In genomic region chr5:147589814-147590213, GRCm38 (mm10) we compare ENCODE assay signal across 9 mouse cellular contexts.
DNase-seq lines count a peak whose midpoint lies in the region; ATAC-seq and TF ChIP-seq lines count a peak whose summit lies in the region.
"Had no signal": no experiment of that assay in that cellular context is flagged by ENCODE, and none has a peak within 500 bp of the region (broad histone marks: within the 10 kb centered on the region; RNA-seq: fewer than 3 reads in every experiment).

No protein-coding gene starts in this region.

- no peaks in the 10 kb centered on the region for H3K4me1 ChIP-seq in lung, postnatal 0 days (ENCODE audit: insufficient read depth, low read depth, low read length)
- no peaks in the 10 kb centered on the region for H3K4me1 ChIP-seq in midbrain, embryonic 14.5 days (ENCODE audit: control insufficient read depth, insufficient read depth, low read length)
- H3K4me1 ChIP-seq: limb, embryonic 12.5 days had no signal

- no peak overlapping the region for H3K4me3 ChIP-seq in lung, postnatal 0 days (ENCODE audit: low read depth, low read length)
- H3K4me3 ChIP-seq in midbrain, embryonic 14.5 days (replicated peaks; ENCODE audit: low read depth, low read length) = no peak overlapping the region
- H3K4me3 ChIP-seq: limb, embryonic 12.5 days had no signal

- no peak overlapping the region for H3K9ac ChIP-seq in lung, postnatal 0 days (replicated peaks; ENCODE audit: low read depth)
- H3K9ac ChIP-seq in midbrain, embryonic 14.5 days (replicated peaks; ENCODE audit: low read length) = no peak overlapping the region
- H3K9ac ChIP-seq: limb, embryonic 12.5 days had no signal

- H3K27me3 ChIP-seq in lung, postnatal 0 days (replicated peaks; ENCODE audit: insufficient read depth, low read length) = no peaks in the 10 kb centered on the region
- H3K27me3 ChIP-seq in midbrain, embryonic 14.5 days (ENCODE audit: control insufficient read depth, insufficient read depth, low read length) = no peaks in the 10 kb centered on the region
- H3K27me3 ChIP-seq: limb, embryonic 12.5 days had no signal

- WGBS in lung, postnatal 0 days = 36% methylated on average over 12 of the region's 12 CpGs
- WGBS in midbrain, embryonic 14.5 days = 65% methylated on average over 12 of the region's 12 CpGs

- no peak; the same call in 1 of the 2 replicates for TF ChIP-seq CTCF in lung, postnatal 0 days (IDR thresholded peaks at IDR 0.05)

- no peaks in the 10 kb centered on the region for H3K36me3 ChIP-seq in lung, postnatal 0 days (ENCODE audit: insufficient read depth, low read length)
- no peaks in the 10 kb centered on the region for H3K36me3 ChIP-seq in midbrain, embryonic 14.5 days (ENCODE audit: control insufficient read depth, insufficient read depth, low read length)
- H3K36me3 ChIP-seq: limb, embryonic 12.5 days had no signal

- H3K27ac ChIP-seq in lung, postnatal 0 days (ENCODE audit: low read length) = no peak overlapping the region
- H3K27ac ChIP-seq in midbrain, embryonic 14.5 days (replicated peaks; ENCODE audit: low read depth, low read length) = no peak overlapping the region
- H3K27ac ChIP-seq: limb, embryonic 12.5 days had no signal

- intact Hi-C loops in heart, postnatal 25 days (cut with DNase I) = loop anchor here (10.0 kb wide), 1 partner anchor 355 kb away; no protein-coding TSS in a partner anchor

- peak; percentile 19 for DNase-seq in kidney, adult 11 months
- no peak for DNase-seq in kidney, adult 18-20 months
- DNase-seq in cerebellum, adult 9-11 months = peak; percentile 22
- peak; percentile 23 for DNase-seq in heart, postnatal 25 days (ENCODE audit: low spot score)
- DNase-seq in lung, postnatal 0 days (ENCODE audit: low spot score) = peak; percentile 58
- no peak for DNase-seq in midbrain, embryonic 14.5 days
- no peak for DNase-seq in layer of hippocampus, postnatal 10 days (ENCODE audit: low spot score in 2 of 2)
- DNase-seq in layer of hippocampus, postnatal 25 days (ENCODE audit: extremely low spot score in 1 of 2, low spot score in 1 of 2) = no peak

- no peaks in the 10 kb centered on the region for H3K9me3 ChIP-seq in lung, postnatal 0 days (ENCODE audit: low read length)
- H3K9me3 ChIP-seq in midbrain, embryonic 14.5 days (ENCODE audit: control insufficient read depth, low read length) = no peaks in the 10 kb centered on the region
- H3K9me3 ChIP-seq: limb, embryonic 12.5 days had no signal

- ATAC-seq in lung, postnatal 0 days = peak; percentile 79
- ATAC-seq in midbrain, embryonic 14.5 days (ENCODE audit: low FRiP score, low TSS enrichment) = no peak

- no peak overlapping the region for H3K4me2 ChIP-seq in lung, postnatal 0 days (replicated peaks; ENCODE audit: low read depth, low read length)
- H3K4me2 ChIP-seq in midbrain, embryonic 14.5 days (ENCODE audit: low read length) = no peak overlapping the region
- H3K4me2 ChIP-seq: limb, embryonic 12.5 days had no signal

- no peak for TF ChIP-seq EP300 in lung, postnatal 0 days (IDR thresholded peaks at IDR 0.05)

Comparison
In these comparisons a context has a peak if more than half of its experiments do, and no peak if none do; other contexts are left out.
1. DNase-seq: peak in kidney, adult 11 months (single experiment), cerebellum, adult 9-11 months (single experiment), heart, postnatal 25 days (single experiment) and lung, postnatal 0 days (single experiment); none in kidney, adult 18-20 months (single experiment), midbrain, embryonic 14.5 days (single experiment), layer of hippocampus, postnatal 10 days (0 of 2) and layer of hippocampus, postnatal 25 days (0 of 2).